Mouse (Mus musculus) megakaryocyte, embryonic 14.5 days (primary cell): Measurements from ENCODE around the gene Eif4a3.

ENCODE experiments used
- FLI1 ChIP-seq: IDR thresholded peaks from 2 replicates; pipeline ENCODE4 v1.6.1; 2012; ENCODE audit warnings: low read length, inconsistent platforms, mixed read lengths
- GATA1 ChIP-seq: IDR thresholded peaks from 3 replicates; pipeline ENCODE4 v1.6.1; 2012; ENCODE audit warnings: mixed read lengths, low read length, inconsistent platforms, borderline replicate concordance

DNA sequence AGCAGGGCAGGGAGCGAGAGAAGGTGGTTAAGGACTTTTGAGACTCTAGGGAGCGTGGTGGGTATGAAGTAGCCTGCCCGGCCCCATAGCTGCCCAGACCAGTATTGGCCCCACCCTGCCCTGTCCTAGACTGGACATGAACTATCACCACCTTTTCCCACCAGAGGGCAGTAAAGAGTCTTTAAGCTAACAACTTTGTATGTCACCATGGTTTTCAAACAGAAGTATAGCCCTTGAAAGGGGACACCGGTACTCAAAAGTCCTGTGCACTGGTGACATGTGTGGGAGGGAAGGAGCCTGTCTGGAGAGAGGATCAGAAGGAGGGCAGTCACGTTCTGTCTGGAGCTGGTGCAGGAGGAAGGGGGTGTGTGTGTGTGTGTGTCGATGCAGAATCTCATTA, 50.9 kb downstream of the Eif4a3 start:
- TF ChIP-seq GATA1 = no peak
- TF ChIP-seq FLI1 = no peak
